23 mouse cellular contexts compared by ENCODE assay signal in genomic region chr5:68877574-68878171, GRCm38 (mm10).
DNase-seq lines count a peak whose midpoint lies in the region; ATAC-seq and TF ChIP-seq lines count a peak whose summit lies in the region.
"Had no signal": no experiment of that assay in that cellular context is flagged by ENCODE, and none has a peak within 500 bp of the region (broad histone marks: within the 10 kb centered on the region; RNA-seq: fewer than 3 reads in every experiment).

No protein-coding gene starts in this region.

- no peak overlapping the region for H3K9ac ChIP-seq in forebrain, embryonic 14.5 days (ENCODE audit: low read length)
- H3K9ac ChIP-seq in forebrain, embryonic 13.5 days, result no peak overlapping the region
- no peak overlapping the region for H3K9ac ChIP-seq in lung, embryonic 14.5 days
- H3K9ac ChIP-seq: embryonic facial prominence, embryonic 15.5 days; forebrain, embryonic 15.5 days; hindbrain, embryonic 13.5 days had no signal

- no peak overlapping the region for H3K4me2 ChIP-seq in forebrain, embryonic 14.5 days (ENCODE audit: low read length)
- H3K4me2 ChIP-seq in forebrain, embryonic 13.5 days, result no peak overlapping the region
- H3K4me2 ChIP-seq in lung, embryonic 14.5 days, result no peak overlapping the region
- H3K4me2 ChIP-seq: embryonic facial prominence, embryonic 15.5 days; forebrain, embryonic 15.5 days; hindbrain, embryonic 13.5 days had no signal

- no peak for TF ChIP-seq CTCF in lung, embryonic 14.5 days (IDR thresholded peaks at IDR 0.05; ENCODE audit: low read depth)

- no peaks in the 10 kb centered on the region for H3K27me3 ChIP-seq in forebrain, embryonic 14.5 days (replicated peaks; ENCODE audit: control insufficient read depth, insufficient read depth, low read length)
- no peaks in the 10 kb centered on the region for H3K27me3 ChIP-seq in forebrain, embryonic 13.5 days
- no peaks in the 10 kb centered on the region for H3K27me3 ChIP-seq in lung, embryonic 14.5 days (ENCODE audit: insufficient read depth, low read length)
- H3K27me3 ChIP-seq: embryonic facial prominence, embryonic 15.5 days; forebrain, embryonic 15.5 days; hindbrain, embryonic 13.5 days had no signal

- no peaks in the 10 kb centered on the region for H3K9me3 ChIP-seq in forebrain, embryonic 14.5 days (replicated peaks; ENCODE audit: control insufficient read depth, low read length)
- no peaks in the 10 kb centered on the region for H3K9me3 ChIP-seq in forebrain, embryonic 13.5 days (replicated peaks)
- no peaks in the 10 kb centered on the region for H3K9me3 ChIP-seq in lung, embryonic 14.5 days (ENCODE audit: low read depth, low read length)
- H3K9me3 ChIP-seq: embryonic facial prominence, embryonic 15.5 days; forebrain, embryonic 15.5 days; heart, embryonic 10.5 days; hindbrain, embryonic 13.5 days had no signal

- no peak overlapping the region for H3K4me3 ChIP-seq in forebrain, embryonic 14.5 days (ENCODE audit: low read depth, low read length)
- no peak overlapping the region for H3K4me3 ChIP-seq in forebrain, embryonic 13.5 days
- no peak overlapping the region for H3K4me3 ChIP-seq in lung, embryonic 14.5 days (ENCODE audit: low read depth, low read length)
- H3K4me3 ChIP-seq: embryonic facial prominence, embryonic 15.5 days; erythroblast, embryonic 14.5 days; forebrain, embryonic 15.5 days; heart, embryonic 10.5 days; hindbrain, embryonic 13.5 days had no signal

- WGBS in forebrain, embryonic 14.5 days, result 22% methylated on average over 4 of the region's 4 CpGs
- 30% methylated on average over 4 of the region's 4 CpGs for WGBS in forebrain, embryonic 13.5 days
- WGBS in lung, embryonic 14.5 days, result 59% methylated on average over 4 of the region's 4 CpGs

- ATAC-seq in forebrain, embryonic 14.5 days, result no peak
- ATAC-seq in forebrain, embryonic 13.5 days, result no peak
- ATAC-seq in lung, embryonic 14.5 days (ENCODE audit: insufficient read depth), result no peak
- ATAC-seq: forebrain, embryonic 15.5 days; inflammation-experienced regulatory T-cells, adult 6 months; intestine, postnatal 0 days had no signal

- no peak overlapping the region for H3K27ac ChIP-seq in forebrain, embryonic 14.5 days (ENCODE audit: low read depth, low read length)
- no peak overlapping the region for H3K27ac ChIP-seq in forebrain, embryonic 13.5 days
- H3K27ac ChIP-seq in lung, embryonic 14.5 days (ENCODE audit: low read depth), result no peak overlapping the region
- H3K27ac ChIP-seq: embryonic facial prominence, embryonic 15.5 days; forebrain, embryonic 15.5 days; heart, embryonic 10.5 days; hindbrain, embryonic 13.5 days had no signal

- no peaks in the 10 kb centered on the region for H3K36me3 ChIP-seq in forebrain, embryonic 14.5 days (ENCODE audit: control insufficient read depth, insufficient read depth, low read length)
- no peaks in the 10 kb centered on the region for H3K36me3 ChIP-seq in forebrain, embryonic 13.5 days (ENCODE audit: poor library complexity, severe bottlenecking)
- H3K36me3 ChIP-seq in lung, embryonic 14.5 days (ENCODE audit: insufficient read depth), result no peaks in the 10 kb centered on the region
- H3K36me3 ChIP-seq: embryonic facial prominence, embryonic 15.5 days; forebrain, embryonic 15.5 days; heart, embryonic 10.5 days; hindbrain, embryonic 13.5 days had no signal

- H3K4me1 ChIP-seq in forebrain, embryonic 14.5 days (ENCODE audit: control insufficient read depth, insufficient read depth, low read length), result no peaks in the 10 kb centered on the region; the same call in 1 of the 2 replicates
- no peaks in the 10 kb centered on the region for H3K4me1 ChIP-seq in forebrain, embryonic 13.5 days
- H3K4me1 ChIP-seq in lung, embryonic 14.5 days (ENCODE audit: insufficient read depth), result no peaks in the 10 kb centered on the region
- H3K4me1 ChIP-seq: embryonic facial prominence, embryonic 15.5 days; heart, embryonic 10.5 days; hindbrain, embryonic 13.5 days had no signal

- peak; percentile 37 for DNase-seq in forebrain, embryonic 14.5 days (ENCODE audit: low spot score)
- DNase-seq in lung, embryonic 14.5 days, result peak; percentile 40
- no peak for DNase-seq in lung, postnatal 4 days
- DNase-seq in retina, adult 2 months (ENCODE audit: low read depth, low spot score), result peak; percentile 2
- DNase-seq in retina, embryonic 14.5 days (ENCODE audit: low spot score), result no peak
- DNase-seq in kidney, postnatal 10 days, result no peak
- DNase-seq: adrenal gland, adult 2 months; adrenal gland, postnatal 25 days; cerebellum, adult 11 months; cerebellum, adult 9-10 months; cerebellum, postnatal 36 days; gastrocnemius, postnatal 10 days; heart, adult 18-20 months; heart, postnatal 10 days; heart, postnatal 4 days had no signal

Comparison
In these comparisons a context has a peak if more than half of its experiments do, and no peak if none do; other contexts are left out.
1. DNase-seq: peak in forebrain, embryonic 14.5 days (single experiment), lung, embryonic 14.5 days (single experiment) and retina, adult 2 months (single experiment); none in lung, postnatal 4 days (0 of 2), retina, embryonic 14.5 days (single experiment) and kidney, postnatal 10 days (single experiment).